Mouse (Mus musculus) CD4-positive helper T cell, adult 2 months (primary cell): Measurements from ENCODE around the gene Sox11.

Source experiments
- DNase-seq: peaks from one replicate; pipeline ENCODE4 v3.0.0-alpha.2; 2012; ENCODE audit warnings: low read depth, missing footprints, low spot score

The Sox11 gene

GRCm38 (mm10) chr12:27341871-27342690 lies at the start of gene Sox11:
Gene Sox11 (minus strand): TSS chr12:27342574.
- no peak for DNase-seq

GRCm38 (mm10) chr12:27391652-27392305 lies 49.4 kb upstream of the Sox11 start:
- no peak for DNase-seq

- no peak for DNase-seq
Measured at GRCm38 (mm10) chr12:27390439-27390838, 48.1 kb upstream of the Sox11 start.

GRCm38 (mm10) chr12:27389429-27389828 lies 47.1 kb upstream of the Sox11 start:
- DNase-seq = no peak

- no peak for DNase-seq
Measured at GRCm38 (mm10) chr12:27372505-27372904, 30.1 kb upstream of the Sox11 start.

GRCm38 (mm10) chr12:27370756-27371155 lies 28.4 kb upstream of the Sox11 start:
- no peak for DNase-seq

GRCm38 (mm10) chr12:27367476-27367875 lies 25.1 kb upstream of the Sox11 start:
- no peak for DNase-seq

GRCm38 (mm10) chr12:27363840-27364640 lies 21.7 kb upstream of the Sox11 start:
- DNase-seq = no peak

GRCm38 (mm10) chr12:27357076-27357637 lies 14.8 kb upstream of the Sox11 start:
- no peak for DNase-seq

- no peak for DNase-seq
Measured at GRCm38 (mm10) chr12:27356571-27356970, 14.2 kb upstream of the Sox11 start.

- no peak for DNase-seq
Measured at GRCm38 (mm10) chr12:27343606-27344410, 1.4 kb upstream of the Sox11 start.

- DNase-seq = no peak
Measured at GRCm38 (mm10) chr12:27342691-27343605, 574 bp upstream of the Sox11 start.

GRCm38 (mm10) chr12:27341130-27341870 lies 1.1 kb downstream of the Sox11 start:
- no peak for DNase-seq

GRCm38 (mm10) chr12:27340451-27341035 lies 1.8 kb downstream of the Sox11 start:
- DNase-seq = no peak

- no peak for DNase-seq
Measured at GRCm38 (mm10) chr12:27339171-27339751, 3.1 kb downstream of the Sox11 start.

GRCm38 (mm10) chr12:27338721-27339170 lies 3.6 kb downstream of the Sox11 start:
- DNase-seq = no peak

GRCm38 (mm10) chr12:27338116-27338515 lies 4.3 kb downstream of the Sox11 start:
- DNase-seq = no peak

- DNase-seq = no peak
Measured at GRCm38 (mm10) chr12:27337482-27337881, 4.9 kb downstream of the Sox11 start.
